Comparison of ENCODE assay signal across 21 mouse cellular contexts in genomic region chr12:112387836-112388235, GRCm38 (mm10).
DNase-seq lines count a peak whose midpoint lies in the region; ATAC-seq and TF ChIP-seq lines count a peak whose summit lies in the region.
"Had no signal": no experiment of that assay in that cellular context is flagged by ENCODE, and none has a peak within 500 bp of the region (broad histone marks: within the 10 kb centered on the region; RNA-seq: fewer than 3 reads in every experiment).

No protein-coding gene starts in this region.

- WGBS in limb, embryonic 11.5 days, result 71% methylated on average over 9 of the region's 9 CpGs
- WGBS in limb, embryonic 10.5 days, result 73% methylated on average over 9 of the region's 9 CpGs

- H3K27ac ChIP-seq in gastrocnemius, adult 2 months, result no peak overlapping the region
- H3K27ac ChIP-seq in limb, embryonic 11.5 days (replicated peaks; ENCODE audit: low read depth, low read length), result no peak overlapping the region
- no peak overlapping the region for H3K27ac ChIP-seq in limb, embryonic 10.5 days
- H3K27ac ChIP-seq: hindbrain, embryonic 12.5 days; liver, embryonic 13.5 days had no signal

- TF ChIP-seq CTCF in gastrocnemius, adult 2 months (IDR thresholded peaks at IDR 0.05), result peak; percentile 15; the same call in 1 of the 2 replicates

- no peak overlapping the region for H3K9ac ChIP-seq in limb, embryonic 11.5 days (ENCODE audit: low read length)
- H3K9ac ChIP-seq: hindbrain, embryonic 12.5 days; liver, embryonic 13.5 days had no signal

- H3K4me1 ChIP-seq in limb, embryonic 11.5 days (ENCODE audit: control insufficient read depth, insufficient read depth, low read length), result peaks cover 4% of the 10 kb centered on the region
- H3K4me1 ChIP-seq in limb, embryonic 10.5 days, result peaks cover 27% of the 10 kb centered on the region
- H3K4me1 ChIP-seq: hindbrain, embryonic 12.5 days; liver, embryonic 13.5 days had no signal

- intact Hi-C loops in gastrocnemius, adult 2 months (cut with DNase I), result no loop called here

- no peaks in the 10 kb centered on the region for H3K27me3 ChIP-seq in limb, embryonic 11.5 days (ENCODE audit: control insufficient read depth, insufficient read depth, low read length)
- H3K27me3 ChIP-seq in limb, embryonic 10.5 days (ENCODE audit: low read depth, poor library complexity, severe bottlenecking), result no peaks in the 10 kb centered on the region
- H3K27me3 ChIP-seq: hindbrain, embryonic 12.5 days; liver, embryonic 13.5 days had no signal

- no peak overlapping the region for H3K4me3 ChIP-seq in gastrocnemius, adult 2 months
- no peak overlapping the region for H3K4me3 ChIP-seq in limb, embryonic 11.5 days (ENCODE audit: low read depth, low read length)
- no peak overlapping the region for H3K4me3 ChIP-seq in limb, embryonic 10.5 days
- H3K4me3 ChIP-seq: erythroblast, embryonic 14.5 days; hindbrain, embryonic 12.5 days; liver, embryonic 13.5 days had no signal

- ATAC-seq in limb, embryonic 11.5 days (ENCODE audit: insufficient number of reproducible peaks, low FRiP score, low TSS enrichment, low read depth), result 0 out of 2 replicates have a peak, but pooled peaks have one; percentile 13

- H3K36me3 ChIP-seq in limb, embryonic 11.5 days (ENCODE audit: control insufficient read depth, insufficient read depth, low read length), result no peaks in the 10 kb centered on the region
- no peaks in the 10 kb centered on the region for H3K36me3 ChIP-seq in limb, embryonic 10.5 days
- H3K36me3 ChIP-seq: G1E; hindbrain, embryonic 12.5 days; liver, embryonic 13.5 days had no signal

- no peak for DNase-seq in gastrocnemius, adult 2 months
- DNase-seq in gastrocnemius, postnatal 25 days, result no peak
- no peak for DNase-seq in limb, embryonic 11.5 days (ENCODE audit: low spot score)
- no peak for DNase-seq in limb, embryonic 10.5 days (ENCODE audit: low spot score)
- peak; percentile 2 for DNase-seq in 3T3-L1 (ENCODE audit: low read depth, low spot score)
- peak; percentile 45 for DNase-seq in R1 (ENCODE audit: low read depth, low spot score)
- no peak for DNase-seq in urinary bladder, postnatal 36 days (ENCODE audit: low spot score in 2 of 2)
- DNase-seq in layer of hippocampus, adult 8-10 months (ENCODE audit: low spot score in 2 of 2), result no peak
- DNase-seq: B cell, adult 2 months; cerebellum, adult 11 months; cerebellum, postnatal 25 days; gastrocnemius, postnatal 10 days; kidney, postnatal 14 days; layer of hippocampus, adult 9-11 months; liver, embryonic 13.5 days; lung, postnatal 10 days; right cerebral cortex, postnatal 14 days; thymus, postnatal 14 days had no signal

- H3K9me3 ChIP-seq in limb, embryonic 11.5 days (ENCODE audit: control insufficient read depth, low read length), result no peaks in the 10 kb centered on the region
- H3K9me3 ChIP-seq in limb, embryonic 10.5 days (replicated peaks), result no peaks in the 10 kb centered on the region
- H3K9me3 ChIP-seq: G1E; liver, embryonic 13.5 days had no signal

- H3K4me2 ChIP-seq in limb, embryonic 11.5 days (ENCODE audit: low read depth, severe bottlenecking), result no peak overlapping the region
- H3K4me2 ChIP-seq: hindbrain, embryonic 12.5 days; liver, embryonic 13.5 days had no signal

Comparison
In these comparisons a context has a peak if more than half of its experiments do, and no peak if none do; other contexts are left out.
1. DNase-seq: peak in 3T3-L1 (single experiment) and R1 (single experiment); none in gastrocnemius, adult 2 months (single experiment), gastrocnemius, postnatal 25 days (single experiment), limb, embryonic 11.5 days (single experiment), limb, embryonic 10.5 days (single experiment), urinary bladder, postnatal 36 days (0 of 2) and layer of hippocampus, adult 8-10 months (0 of 2).